Mouse (Mus musculus) hindbrain, embryonic 11.5 days (tissue): ENCODE results near the gene Ube2f. TPM values are rescaled to one million over a fixed set of nuclear protein-coding genes. Genes with fewer than 3 reads are reported as not detected.

ENCODE experiments used
- ATAC-seq: fragments of 200-750 bp; cut with Nextera tagmentation; 2 replicates; pipeline ENCODE4 v1.8.0; 2017; ENCODE audit warnings: mild to moderate bottlenecking, moderate TSS enrichment, moderate library complexity; ENCODE audit not compliant: low FRiP score
- DNase-seq: peaks from one replicate; pipeline ENCODE4 v3.0.0-alpha.2; 2015; ENCODE audit warnings: low spot score
- H3K27ac ChIP-seq: fragments of 300-500 bp; sonication (generic); 2 replicates; pipeline ENCODE4 v1.5.1; 2014; ENCODE audit warnings: mild to moderate bottlenecking, low read depth, low read length
- H3K27me3 ChIP-seq: fragments of 300-500 bp; sonication (generic); 2 replicates; pipeline ENCODE4 v1.6.1; 2014; ENCODE audit warnings: mild to moderate bottlenecking, low read length, moderate library complexity, mixed read lengths; ENCODE audit not compliant: control insufficient read depth, insufficient read depth
- H3K36me3 ChIP-seq: fragments of 300-500 bp; sonication (generic); 2 replicates; pipeline ENCODE4 v1.6.1; 2014; ENCODE audit warnings: mild to moderate bottlenecking, low read length, moderate library complexity, mixed read lengths; ENCODE audit not compliant: control insufficient read depth, insufficient read depth
- H3K4me1 ChIP-seq: fragments of 300-500 bp; sonication (generic); replicated peaks from 2 replicates; pipeline ENCODE4 v1.6.1; 2014; ENCODE audit warnings: low read length, mixed read lengths; ENCODE audit not compliant: control insufficient read depth, insufficient read depth
- H3K4me2 ChIP-seq: fragments of 300-500 bp; sonication (generic); replicated peaks from 2 replicates; pipeline ENCODE4 v1.6.1; 2014; ENCODE audit warnings: mild to moderate bottlenecking, low read depth, low read length
- H3K4me3 ChIP-seq: fragments of 300-500 bp; sonication (generic); 2 replicates; pipeline ENCODE4 v1.5.1; 2014; ENCODE audit warnings: low read depth, low read length
- H3K9ac ChIP-seq: fragments of 300-500 bp; sonication (generic); 2 replicates; pipeline ENCODE4 v1.6.1; 2014; ENCODE audit warnings: low read depth, low read length
- H3K9me3 ChIP-seq: fragments of 300-500 bp; sonication (generic); 2 replicates; pipeline ENCODE4 v1.6.1; 2016; ENCODE audit warnings: low read length; ENCODE audit not compliant: control insufficient read depth
- WGBS: fragments of 180-500 bp; shearing (Covaris S2); extraction: QIAGEN DNeasy Blood & Tissue Kit; methylation state at CpG from one replicate; pipeline ENCODE4 v1.1.7; 2014; 5-methylcytosine and 5-hydroxymethylcytosine counted together
- polyA plus RNA-seq: library from polyadenylated mRNA; unstranded; fragments of >200 nt; fragmentation: Nextera tagmentation; extraction: Ambion mirVana; gene quantifications from 2 replicates; pipeline ENCODE4 v1.2.1, GENCODE M21; 2014

The Ube2f gene
- polyA plus RNA-seq, 1 experiment from 2014 or later: 95.2 TPM

- no peaks in the 10 kb centered on the region; the same call in 1 of the 2 replicates for H3K4me1 ChIP-seq
- DNase-seq: peak; percentile 89
- no peaks in the 10 kb centered on the region for H3K27me3 ChIP-seq
- peak within 1 kb of the TSS; percentile 68 for H3K4me2 ChIP-seq
- H3K4me3 ChIP-seq: peak within 1 kb of the TSS; percentile 83
- no peaks in the 10 kb centered on the region for H3K9me3 ChIP-seq
- no peak within 1 kb of the TSS for H3K27ac ChIP-seq
- no peaks in the 10 kb centered on the region for H3K36me3 ChIP-seq
- peak within 1 kb of the TSS; percentile 68 for H3K9ac ChIP-seq
- WGBS: under 1% methylated on average over 64 of the region's 65 CpGs
- ATAC-seq: peak; percentile 99
Measured at GRCm38 (mm10) chr1:91297799-91298744, 48.0 kb downstream of the Ube2f start, which contains the start of gene Scly. Scly (plus strand) TSS chr1:91298338.

GRCm38 (mm10) chr1:91299026-91299706 is 49.1 kb downstream of the Ube2f start:
- Histone ChIP-seq H3K36me3 (no peaks in the 10 kb centered on the region), H3K4me2 (peak overlapping the region; percentile 68), H3K27me3 (no peaks in the 10 kb centered on the region), H3K4me3 (peak overlapping the region; percentile 83), H3K4me1 (no peaks in the 10 kb centered on the region; the same call in 1 of the 2 replicates), H3K9me3 (no peaks in the 10 kb centered on the region), H3K9ac (0 out of 2 replicates have a peak overlapping the region, but pooled peaks have one; percentile 24), H3K27ac (no peak overlapping the region)
- WGBS: 81% methylated on average over 13 of the region's 13 CpGs
- no peak for ATAC-seq
- no peak for DNase-seq

- no peak overlapping the region for H3K4me3 ChIP-seq
- no peaks in the 10 kb centered on the region for H3K36me3 ChIP-seq
- DNase-seq (no peak), ATAC-seq (no peak)
- no peak overlapping the region for H3K27ac ChIP-seq
- no peak overlapping the region for H3K9ac ChIP-seq
- no peaks in the 10 kb centered on the region for H3K9me3 ChIP-seq
- no peaks in the 10 kb centered on the region; the same call in 1 of the 2 replicates for H3K4me1 ChIP-seq
- 77% methylated on average over 5 of the region's 5 CpGs for WGBS
- H3K27me3 ChIP-seq: no peaks in the 10 kb centered on the region
- H3K4me2 ChIP-seq: no peak overlapping the region
Measured at GRCm38 (mm10) chr1:91299707-91300426, 49.8 kb downstream of the Ube2f start.

GRCm38 (mm10) chr1:91301206-91301920 is 51.3 kb downstream of the Ube2f start:
- DNase-seq (no peak), ATAC-seq (no peak)
- WGBS: 71% methylated on average over 3 of the region's 3 CpGs
- H3K36me3 ChIP-seq: no peaks in the 10 kb centered on the region
- H3K27me3 ChIP-seq: no peaks in the 10 kb centered on the region
- H3K4me2 ChIP-seq: no peak overlapping the region
- no peak overlapping the region for H3K9ac ChIP-seq
- no peak overlapping the region for H3K4me3 ChIP-seq
- no peaks in the 10 kb centered on the region for H3K9me3 ChIP-seq
- H3K4me1 ChIP-seq: no peaks in the 10 kb centered on the region; the same call in 1 of the 2 replicates
- no peak overlapping the region for H3K27ac ChIP-seq

GRCm38 (mm10) chr1:91302021-91302420 is 51.9 kb downstream of the Ube2f start:
- Histone ChIP-seq H3K9me3 (no peaks in the 10 kb centered on the region), H3K4me1 (no peaks in the 10 kb centered on the region; the same call in 1 of the 2 replicates), H3K27ac (no peak overlapping the region), H3K36me3 (no peaks in the 10 kb centered on the region), H3K27me3 (no peaks in the 10 kb centered on the region), H3K9ac (no peak overlapping the region), H3K4me3 (no peak overlapping the region), H3K4me2 (no peak overlapping the region)
- no peak for DNase-seq
- no peak for ATAC-seq
- WGBS: 95% methylated on average over 3 of the region's 3 CpGs

- no peak for ATAC-seq
- DNase-seq: no peak
- Histone ChIP-seq H3K4me2 (no peak overlapping the region), H3K36me3 (no peaks in the 10 kb centered on the region), H3K4me1 (no peaks in the 10 kb centered on the region), H3K4me3 (no peak overlapping the region), H3K9ac (no peak overlapping the region), H3K27me3 (no peaks in the 10 kb centered on the region), H3K9me3 (no peaks in the 10 kb centered on the region), H3K27ac (no peak overlapping the region)
- WGBS: 89% methylated on average over 4 of the region's 4 CpGs
Measured at GRCm38 (mm10) chr1:91304621-91305020, 54.5 kb downstream of the Ube2f start.

GRCm38 (mm10) chr1:91309366-91310085 is 59.4 kb downstream of the Ube2f start:
- H3K9me3 ChIP-seq: no peaks in the 10 kb centered on the region
- 91% methylated on average over 13 of the region's 13 CpGs for WGBS
- ATAC-seq (no peak), DNase-seq (no peak)
- H3K4me3 ChIP-seq: no peak overlapping the region
- no peak overlapping the region for H3K4me2 ChIP-seq
- no peaks in the 10 kb centered on the region for H3K36me3 ChIP-seq
- no peaks in the 10 kb centered on the region for H3K4me1 ChIP-seq
- H3K9ac ChIP-seq: no peak overlapping the region
- H3K27ac ChIP-seq: no peak overlapping the region
- H3K27me3 ChIP-seq: no peaks in the 10 kb centered on the region
